In genomic region chr2:68867148-68867547, GRCm38 (mm10) we compare ENCODE assay signal across 25 mouse cellular contexts. TPM values are rescaled to one million over a fixed set of nuclear protein-coding genes. Genes with fewer than 3 reads are reported as not detected.
A peak's percentile ranks its signal among the peaks of the same experiment; 100 is the strongest.
DNase-seq lines count a peak whose midpoint lies in the region; ATAC-seq and TF ChIP-seq lines count a peak whose summit lies in the region.
"Had no signal": no experiment of that assay in that cellular context is flagged by ENCODE, and none has a peak within 500 bp of the region (broad histone marks: within the 10 kb centered on the region; RNA-seq: fewer than 3 reads in every experiment).

No protein-coding gene starts in this region.

- ATAC-seq in hematopoietic stem cell, adult 5-6 weeks (replicated peaks in 1 of 2; ENCODE audit: insufficient read depth in 1 of 2, low FRiP score in 2 of 2, low TSS enrichment in 1 of 2, low read depth in 1 of 2, poor library complexity in 2 of 2, severe bottlenecking in 2 of 2), result peak; percentile 46 to 59; a peak in 2 of 4 replicates
- ATAC-seq in monocyte, adult 5-6 weeks (replicated peaks; ENCODE audit: insufficient number of reproducible peaks, low FRiP score, low TSS enrichment, poor library complexity, severe bottlenecking), result 0 out of 2 replicates have a peak, but pooled peaks have one; percentile 32
- ATAC-seq: activated CD4-positive, CD25-positive, alpha-beta regulatory T cell, adult 4 months; forebrain, embryonic 13.5 days; forebrain, embryonic 16.5 days had no signal

- no peak overlapping the region for H3K4me3 ChIP-seq in left cerebral cortex, adult 2 months
- H3K4me3 ChIP-seq: forebrain, embryonic 10.5 days; forebrain, embryonic 13.5 days; heart, embryonic 12.5 days; heart, embryonic 15.5 days; hindbrain, embryonic 12.5 days; hindbrain, embryonic 15.5 days had no signal

- TF ChIP-seq CTCF in left cerebral cortex, adult 2 months (IDR thresholded peaks at IDR 0.05), result no peak

- intact Hi-C loops in heart, postnatal 25 days (cut with DNase I), result no loop called here
- intact Hi-C loops in left cerebral cortex, adult 2 months (cut with DNase I), result no loop called here

- H3K27ac ChIP-seq in left cerebral cortex, adult 2 months, result no peak overlapping the region
- H3K27ac ChIP-seq: forebrain, embryonic 10.5 days; forebrain, embryonic 13.5 days; heart, embryonic 15.5 days; hindbrain, embryonic 12.5 days; hindbrain, embryonic 15.5 days had no signal

- DNase-seq in heart, adult 11 months, result peak; percentile 81
- no peak for DNase-seq in heart, postnatal 25 days (ENCODE audit: low spot score)
- no peak for DNase-seq in left cerebral cortex, adult 2 months (ENCODE audit: extremely low spot score in 1 of 2, low spot score in 2 of 2)
- no peak for DNase-seq in kidney, postnatal 25 days
- DNase-seq: adrenal gland, adult 8-10 months; adrenal gland, postnatal 25 days; cerebellum, adult 11-12 months; cerebellum, adult 8-10 months; cerebellum, postnatal 10 days; cerebellum, postnatal 36 days; gastrocnemius, postnatal 10 days; gastrocnemius, postnatal 36 days; heart, adult 18-20 months; heart, postnatal 10 days; heart, postnatal 4 days had no signal

RNA-seq across cellular contexts. Expression of gene Cers6, which starts 5.9 kb away (rescaled TPM):
- total RNA-seq in heart, postnatal 25 days (2021), result 1 to 10 TPM; 8.8 to 9.6 TPM
- total RNA-seq in hematopoietic stem cell, adult 5-6 weeks (2017), result 8.7 and 16.6 TPM in 2 replicates
- total RNA-seq in monocyte, adult 5-6 weeks (2017), result 42.0 to 93.3 TPM (median 51.2 TPM) in 3 replicates
- 10 to 100 TPM; 69.3 to 82.7 TPM for total RNA-seq in left cerebral cortex, adult 2 months (2021)
